8 mouse cellular contexts compared by ENCODE assay signal in the genomic region with DNA sequence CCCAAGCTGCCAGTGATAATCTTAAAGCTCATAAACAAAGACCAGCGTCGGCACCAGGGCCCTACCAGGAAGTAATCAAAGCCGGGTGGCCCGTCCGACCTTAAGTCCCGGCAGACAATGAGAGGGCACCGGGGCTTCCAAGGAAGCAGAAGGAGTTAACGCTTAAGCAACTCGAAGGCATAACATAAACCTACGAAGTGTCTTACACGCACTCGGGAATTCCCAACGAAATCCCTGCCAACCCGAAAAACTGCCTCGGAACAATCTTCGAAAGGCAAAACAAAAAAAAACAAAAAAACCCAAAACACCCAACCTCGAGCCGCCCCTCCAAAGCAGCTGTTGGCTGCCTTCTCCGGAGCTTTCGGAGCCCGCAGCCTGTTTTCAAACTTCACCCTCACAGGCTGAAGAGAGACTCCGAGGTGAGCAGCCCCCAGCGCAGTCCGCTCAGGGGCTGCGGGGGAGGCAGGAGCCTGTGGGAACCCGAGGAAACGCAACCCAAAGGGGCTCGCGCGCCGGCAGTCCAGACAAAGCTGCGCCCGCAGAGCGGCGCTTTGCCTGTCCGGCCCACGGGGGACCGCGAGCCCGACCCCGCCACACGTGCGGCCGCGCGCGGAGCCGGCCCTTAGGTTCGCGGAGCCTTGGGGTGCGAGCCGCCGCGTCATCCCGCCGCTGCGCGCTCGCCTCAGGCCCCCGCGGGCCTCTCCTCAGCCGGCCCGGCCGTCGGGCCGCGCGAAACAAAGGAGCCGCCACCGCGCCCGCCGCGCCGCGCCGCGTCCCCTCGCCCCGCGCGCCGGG. TPM values are rescaled to one million over a fixed set of nuclear protein-coding genes. Genes with fewer than 3 reads are reported as not detected.
A peak's percentile ranks its signal among the peaks of the same experiment; 100 is the strongest.
DNase-seq lines count a peak whose midpoint lies in the region; ATAC-seq and TF ChIP-seq lines count a peak whose summit lies in the region.

No protein-coding gene starts in this region.

- H3K9ac ChIP-seq in heart, adult 2 months (ENCODE audit: low read depth, low read length): peak overlapping the region; percentile 87

- ATAC-seq in megakaryocyte progenitor cell, adult 5-6 weeks (replicated peaks; ENCODE audit: poor library complexity): no peak

- WGBS in heart, adult 2 months: under 1% methylated on average over 75 of the region's 83 CpGs
- under 1% methylated on average over 75 of the region's 83 CpGs for WGBS in small intestine, adult 2 months

- TF ChIP-seq CTCF in heart, adult 2 months (IDR thresholded peaks at IDR 0.05): no peak
- TF ChIP-seq CTCF in small intestine, adult 2 months (IDR thresholded peaks at IDR 0.05; ENCODE audit: extremely low read depth, insufficient read length, insufficient replicate concordance, low read depth, low read length): no peak

- no peak for TF ChIP-seq EP300 in heart, adult 2 months (IDR thresholded peaks at IDR 0.05; ENCODE audit: insufficient read depth, low read depth, low read length)

- DNase-seq in 416B (ENCODE audit: low read depth): peak; percentile 65
- DNase-seq in MN1 (ENCODE audit: low spot score): peak; percentile 50
- DNase-seq in embryo, embryonic 11 days: peak; percentile 75
- DNase-seq in heart, adult 2 months: peak; percentile 65 to 70
- peak; percentile 64 for DNase-seq in kidney, adult 9 months
- peak; percentile 50 for DNase-seq in lung, postnatal 14 days

- peak overlapping the region; percentile 90 for H3K27ac ChIP-seq in heart, adult 2 months
- H3K27ac ChIP-seq in small intestine, adult 2 months (ENCODE audit: insufficient read depth, low read depth, low read length): peak overlapping the region; percentile 92

- intact Hi-C loops in heart, adult 2 months (cut with DNase I): loop anchor here (2.0 kb wide), 2 partner anchors 79 to 467 kb away; no protein-coding TSS in a partner anchor

- peaks cover 6% of the 10 kb centered on the region for H3K4me1 ChIP-seq in heart, adult 2 months (ENCODE audit: control insufficient read depth, insufficient read depth, low read length)
- H3K4me1 ChIP-seq in small intestine, adult 2 months (ENCODE audit: control insufficient read depth, insufficient read depth, insufficient read length, low read length): peaks cover 13% of the 10 kb centered on the region; the same call in 1 of the 2 replicates

- no peaks in the 10 kb centered on the region for H3K79me2 ChIP-seq in heart, adult 2 months (replicated peaks; ENCODE audit: control insufficient read depth, insufficient read depth, low read length)

- H3K4me3 ChIP-seq in heart, adult 2 months: peak overlapping the region; percentile 92
- peak overlapping the region; percentile 99 for H3K4me3 ChIP-seq in small intestine, adult 2 months (ENCODE audit: low read depth, low read length)

- no peak for TF ChIP-seq POLR2A in heart, adult 2 months (IDR thresholded peaks at IDR 0.05; ENCODE audit: insufficient read depth, low read depth, low read length)
- TF ChIP-seq POLR2A in small intestine, adult 2 months (IDR thresholded peaks at IDR 0.05; ENCODE audit: low read depth, low read length): peak; percentile 73; the same call in 1 of the 2 replicates

- peaks cover 4% of the 10 kb centered on the region; the same call in 1 of the 2 replicates for H3K36me3 ChIP-seq in heart, adult 2 months (ENCODE audit: control insufficient read depth, insufficient read depth, low read length)
- H3K36me3 ChIP-seq in small intestine, adult 2 months (ENCODE audit: control insufficient read depth, insufficient read depth, low read length): no peaks in the 10 kb centered on the region

- H3K27me3 ChIP-seq in heart, adult 2 months (ENCODE audit: control insufficient read depth, insufficient read depth, low read length): no peaks in the 10 kb centered on the region
- H3K27me3 ChIP-seq in small intestine, adult 2 months (ENCODE audit: control insufficient read depth, insufficient read depth, low read length): no peaks in the 10 kb centered on the region

RNA-seq across cellular contexts. Expression of a gene that starts 0.9 kb away (rescaled TPM):
- 10 to 100 TPM; 20.6 to 20.7 TPM for total RNA-seq in heart, adult 2 months (2021)
- 7.2 and 10.2 TPM in 2 replicates for polyA plus RNA-seq in heart, adult 2 months (2012; rRNA removed)
- polyA plus RNA-seq in small intestine, adult 2 months (2012; rRNA removed): 9.4 and 19.8 TPM in 2 replicates
- total RNA-seq in megakaryocyte progenitor cell, adult 5-6 weeks (2015): 62.6 and 71.6 TPM in 2 replicates
- total RNA-seq in megakaryocyte progenitor cell, adult 5-6 weeks (2017): 43.6 and 48.9 TPM in 2 replicates
